ENCODE assay signal across 18 mouse cellular contexts in genomic region chr6:113049159-113049558, GRCm38 (mm10).
"Had no signal": no experiment of that assay in that cellular context is flagged by ENCODE, and none has a peak within 500 bp of the region (broad histone marks: within the 10 kb centered on the region; RNA-seq: fewer than 3 reads in every experiment).

No protein-coding gene starts in this region.

- DNase-seq: kidney, adult 18-20 months; kidney, adult 9 months; kidney, postnatal 14 days; kidney, postnatal 4 days; layer of hippocampus, adult 9-11 months; layer of hippocampus, postnatal 36 days; lung, adult 2 months; lung, postnatal 14 days; lung, postnatal 4 days; midbrain, embryonic 14.5 days; thymus, adult 2 months; thymus, postnatal 14 days had no signal

- ATAC-seq: inflammation-experienced regulatory T-cells, adult 6 months; intestine, embryonic 16.5 days had no signal

- H3K27ac ChIP-seq: left cerebral cortex, adult 2 months; limb, embryonic 12.5 days; limb, embryonic 15.5 days; midbrain, embryonic 10.5 days had no signal

- H3K9me3 ChIP-seq: limb, embryonic 12.5 days; limb, embryonic 15.5 days; midbrain, embryonic 10.5 days had no signal

- H3K4me3 ChIP-seq: left cerebral cortex, adult 2 months; limb, embryonic 12.5 days; limb, embryonic 15.5 days; midbrain, embryonic 10.5 days had no signal

- H3K9ac ChIP-seq: limb, embryonic 12.5 days; limb, embryonic 15.5 days had no signal

- H3K27me3 ChIP-seq: limb, embryonic 12.5 days; limb, embryonic 15.5 days had no signal

- H3K4me2 ChIP-seq: limb, embryonic 12.5 days; limb, embryonic 15.5 days had no signal
